Mouse (Mus musculus) intestine, embryonic 16.5 days (tissue): ENCODE measurements around the gene Gpam. TPM values are rescaled to one million over a fixed set of nuclear protein-coding genes. Genes with fewer than 3 reads are reported as not detected.

Experiments used
- polyA plus RNA-seq: library from polyadenylated mRNA; unstranded; fragments of >200 nt; fragmentation: Nextera tagmentation; extraction: Ambion mirVana; gene quantifications from 2 replicates; pipeline ENCODE4 v1.2.1, GENCODE M21; 2015

Gene Gpam
- polyA plus RNA-seq, 1 experiment from 2014 or later = 21.5 TPM

Other genes starting within 250 kb of the Gpam start
- gene Tectb, start 53.5 kb upstream of the Gpam start, polyA plus RNA-seq = 0.18 TPM in 1 of 2 replicates, not detected in the other
- gene Gucy2g, start 114.0 kb upstream of the Gpam start, polyA plus RNA-seq = 0.04 and 0.06 TPM in 2 replicates
- gene Acsl5, start 124.7 kb upstream of the Gpam start, polyA plus RNA-seq = 589 and 886 TPM in 2 replicates
- gene Zdhhc6, start 188.8 kb upstream of the Gpam start, polyA plus RNA-seq = 92.7 and 101 TPM in 2 replicates
- 24.4 and 27.4 TPM in 2 replicates for gene Vti1a, start 189.1 kb upstream of the Gpam start, polyA plus RNA-seq